Mouse (Mus musculus) liver, embryonic 16.5 days (tissue): ENCODE data around the gene Unc119b. TPM values are rescaled to one million over a fixed set of nuclear protein-coding genes. Genes with fewer than 3 reads are reported as not detected.
"Not testable (repeated sequence)": the region's sequence is repeated elsewhere in the genome, so short reads cannot be mapped to it uniquely, and the experiment has no call there.

Source experiments
- ATAC-seq: fragments of 200-750 bp; cut with Nextera tagmentation; 2 replicates; pipeline ENCODE4 v1.8.0; 2017; ENCODE audit warnings: low read depth, mild to moderate bottlenecking, moderate number of reproducible peaks, moderate library complexity
- H3K27ac ChIP-seq: fragments of 300-500 bp; sonication (generic); 2 replicates; pipeline ENCODE4 v1.5.1; 2014; ENCODE audit warnings: mild to moderate bottlenecking, low read length
- H3K27me3 ChIP-seq: fragments of 300-500 bp; sonication (generic); 2 replicates; pipeline ENCODE4 v1.6.1; 2014; ENCODE audit warnings: low read depth, low read length, mixed read lengths; ENCODE audit not compliant: control insufficient read depth, insufficient read depth
- H3K36me3 ChIP-seq: fragments of 300-500 bp; sonication (generic); 2 replicates; pipeline ENCODE4 v1.6.1; 2014; ENCODE audit warnings: mild to moderate bottlenecking; ENCODE audit not compliant: control insufficient read depth, insufficient read depth
- H3K4me1 ChIP-seq: fragments of 300-500 bp; sonication (generic); 2 replicates; pipeline ENCODE4 v1.6.1; 2014; ENCODE audit warnings: low read depth, low read length, mixed read lengths; ENCODE audit not compliant: control insufficient read depth
- H3K4me2 ChIP-seq: fragments of 300-500 bp; sonication (generic); 2 replicates; pipeline ENCODE4 v1.6.1; 2014; ENCODE audit warnings: low read depth, low read length, mixed read lengths
- H3K4me3 ChIP-seq: fragments of 300-500 bp; sonication (generic); 2 replicates; pipeline ENCODE4 v1.5.1; 2014; ENCODE audit warnings: low read depth, mild to moderate bottlenecking, low read length
- H3K9ac ChIP-seq: fragments of 300-500 bp; sonication (generic); 2 replicates; pipeline ENCODE4 v1.6.1; 2014; ENCODE audit warnings: low read depth, low read length
- H3K9me3 ChIP-seq: fragments of 300-500 bp; sonication (generic); replicated peaks from 2 replicates; pipeline ENCODE4 v1.6.1; 2016; ENCODE audit warnings: low read length; ENCODE audit not compliant: control insufficient read depth
- WGBS: fragments of 180-500 bp; shearing (Covaris S2); extraction: QIAGEN DNeasy Blood & Tissue Kit; methylation state at CpG from one replicate; pipeline ENCODE4 v1.1.7; 2014; ENCODE audit not compliant: insufficient replicate concordance; 5-methylcytosine and 5-hydroxymethylcytosine counted together
- polyA plus RNA-seq: library from polyadenylated mRNA; unstranded; fragments of >200 nt; fragmentation: Nextera tagmentation; extraction: Ambion mirVana; gene quantifications from 2 replicates; pipeline ENCODE4 v1.2.1, GENCODE M21; 2015

The Unc119b gene
- polyA plus RNA-seq, 1 experiment from 2014 or later: 8.1 TPM

DNA sequence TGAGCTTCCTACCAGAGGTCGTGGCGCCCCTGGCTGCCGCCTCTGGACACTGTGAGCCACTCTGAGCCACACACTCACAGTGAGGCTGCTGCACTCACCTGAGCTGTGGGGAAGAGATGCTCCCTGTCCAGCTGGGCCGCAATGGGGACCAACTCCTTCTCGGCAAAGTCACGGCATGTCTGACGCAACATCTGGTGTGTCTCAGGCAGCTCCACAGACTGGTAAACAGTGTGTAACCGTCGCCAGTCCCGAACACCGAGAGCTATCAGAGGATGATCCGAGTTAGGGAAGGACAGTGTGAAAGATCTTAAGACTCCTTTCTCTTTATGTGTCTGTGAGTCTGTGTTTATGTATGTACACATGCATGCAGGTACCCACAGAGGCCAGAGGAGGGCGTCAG, 17.3 kb downstream of the Unc119b start:
- Histone ChIP-seq H3K4me3 (no peak overlapping the region), H3K9ac (no peak overlapping the region), H3K27ac (no peak overlapping the region), H3K4me2 (no peak overlapping the region), H3K27me3 (no peaks in the 10 kb centered on the region), H3K9me3 (no peaks in the 10 kb centered on the region), H3K36me3 (no peaks in the 10 kb centered on the region), H3K4me1 (peaks cover 15% of the 10 kb centered on the region)
- 82% methylated on average over 13 of the region's 13 CpGs for WGBS
- ATAC-seq: no peak

DNA sequence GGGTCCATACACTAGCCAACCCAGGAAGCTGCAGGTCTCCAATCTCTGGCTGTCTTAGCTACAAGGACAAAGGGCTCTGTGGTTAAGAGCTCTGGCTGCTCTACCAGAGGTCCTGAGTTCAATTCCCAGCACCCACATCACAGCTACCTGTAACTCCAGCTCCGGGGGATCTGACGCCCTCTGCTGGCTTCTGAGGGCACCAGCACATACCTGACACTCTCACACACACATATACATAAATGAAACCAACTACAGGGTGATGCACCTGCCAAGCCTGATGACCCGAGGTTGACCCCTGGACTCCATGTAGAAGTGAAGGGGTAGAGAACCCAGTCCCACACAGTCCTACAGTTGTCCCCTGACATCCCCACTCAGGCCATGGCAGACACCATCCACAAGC, 18.3 kb downstream of the Unc119b start:
- Histone ChIP-seq H3K9me3 (no peaks in the 10 kb centered on the region), H3K36me3 (no peaks in the 10 kb centered on the region), H3K27me3 (no peaks in the 10 kb centered on the region), H3K9ac (no peak overlapping the region), H3K4me2 (no peak overlapping the region), H3K4me3 (no peak overlapping the region), H3K4me1 (peaks cover 15% of the 10 kb centered on the region), H3K27ac (no peak overlapping the region)
- no peak for ATAC-seq
- WGBS: 60% methylated on average over 3 of the region's 3 CpGs

DNA sequence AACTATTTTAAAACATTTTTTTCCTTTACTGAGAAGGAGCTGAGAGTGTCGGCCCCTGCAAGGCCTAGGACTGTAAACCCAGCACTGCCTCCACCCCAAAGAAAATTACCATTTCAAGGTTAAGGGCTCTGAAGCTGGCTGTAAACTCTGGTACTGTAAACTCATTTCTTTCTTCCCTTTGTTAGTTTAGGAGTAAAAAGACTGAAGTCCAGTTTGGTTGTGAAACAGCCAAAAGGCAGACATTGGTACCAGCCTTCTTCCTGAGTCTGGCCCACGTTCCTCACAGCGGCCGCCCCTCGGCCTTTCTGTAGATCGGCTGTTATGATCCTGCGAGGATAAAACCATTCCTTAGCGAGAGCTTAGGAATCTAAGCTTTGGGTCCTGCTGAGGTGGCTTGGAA, 20.3 kb downstream of the Unc119b start:
- no peak for ATAC-seq
- Histone ChIP-seq H3K9me3 (no peaks in the 10 kb centered on the region), H3K4me2 (no peak overlapping the region), H3K36me3 (no peaks in the 10 kb centered on the region), H3K27ac (no peak overlapping the region), H3K4me3 (no peak overlapping the region), H3K4me1 (peaks cover 13% of the 10 kb centered on the region), H3K9ac (no peak overlapping the region), H3K27me3 (no peaks in the 10 kb centered on the region)
- WGBS: 78% methylated on average over 8 of the region's 8 CpGs

DNA sequence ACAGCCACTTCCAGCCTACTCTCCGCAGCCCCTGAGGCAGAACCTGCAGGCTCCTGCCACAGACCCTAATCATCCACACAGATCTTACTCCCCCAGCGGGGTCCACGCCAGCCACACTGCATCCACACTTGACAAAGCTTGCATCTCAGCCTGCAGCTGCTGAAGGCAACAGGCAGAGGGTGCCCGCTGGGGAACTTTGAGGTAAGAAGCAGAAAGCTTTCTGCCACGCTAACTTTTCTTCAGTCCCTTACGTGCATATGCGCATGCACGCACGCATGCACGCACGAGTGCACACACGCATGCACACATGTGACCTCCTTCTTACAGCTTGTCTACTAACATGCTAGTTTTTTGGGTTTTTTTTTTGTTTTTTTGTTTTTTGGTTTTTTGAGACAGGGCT, 21.5 kb downstream of the Unc119b start:
- ATAC-seq: no peak
- 83% methylated on average over 12 of the region's 12 CpGs for WGBS

DNA sequence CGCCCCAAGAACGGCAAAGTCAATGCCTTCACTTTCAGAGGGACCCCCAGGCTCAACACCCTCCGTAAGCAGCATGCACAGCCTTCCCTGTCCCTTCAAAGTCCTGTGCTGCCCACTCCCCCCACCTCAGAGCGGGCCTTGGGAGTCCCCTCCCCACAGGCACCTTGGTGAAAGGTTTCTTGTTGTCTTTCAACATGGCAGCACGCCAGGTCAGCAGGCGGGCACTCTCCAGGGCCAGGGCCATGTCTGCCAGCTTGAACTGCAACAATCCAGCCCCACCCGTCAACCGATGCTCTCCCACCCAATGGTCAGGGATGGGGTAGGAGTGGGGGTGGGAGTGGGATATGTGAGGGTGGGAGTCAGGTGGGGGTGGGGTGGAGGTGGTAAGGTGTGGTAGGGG, 23.6 kb downstream of the Unc119b start:
- H3K4me1 ChIP-seq: no peaks in the 10 kb centered on the region
- no peak overlapping the region for H3K4me3 ChIP-seq
- no peaks in the 10 kb centered on the region; the same call in 1 of the 2 replicates for H3K36me3 ChIP-seq
- no peak overlapping the region for H3K27ac ChIP-seq
- no peaks in the 10 kb centered on the region for H3K27me3 ChIP-seq
- H3K9ac ChIP-seq: no peak overlapping the region
- H3K4me2 ChIP-seq: no peak overlapping the region
- 81% methylated on average over 8 of the region's 8 CpGs for WGBS
- ATAC-seq: no peak
- H3K9me3 ChIP-seq: no peaks in the 10 kb centered on the region

More for the DNA sequence above, 21.5 kb downstream of the Unc119b start:
- H3K27me3 ChIP-seq: no peaks in the 10 kb centered on the region
- H3K4me1 ChIP-seq: peaks cover under 1% of the 10 kb centered on the region; the same call in 1 of the 2 replicates
- no peaks in the 10 kb centered on the region for H3K9me3 ChIP-seq
- H3K36me3 ChIP-seq: no peaks in the 10 kb centered on the region
- no peak overlapping the region for H3K9ac ChIP-seq
- no peak overlapping the region for H3K4me2 ChIP-seq
- no peak overlapping the region for H3K4me3 ChIP-seq
- no peak overlapping the region for H3K27ac ChIP-seq

DNA sequence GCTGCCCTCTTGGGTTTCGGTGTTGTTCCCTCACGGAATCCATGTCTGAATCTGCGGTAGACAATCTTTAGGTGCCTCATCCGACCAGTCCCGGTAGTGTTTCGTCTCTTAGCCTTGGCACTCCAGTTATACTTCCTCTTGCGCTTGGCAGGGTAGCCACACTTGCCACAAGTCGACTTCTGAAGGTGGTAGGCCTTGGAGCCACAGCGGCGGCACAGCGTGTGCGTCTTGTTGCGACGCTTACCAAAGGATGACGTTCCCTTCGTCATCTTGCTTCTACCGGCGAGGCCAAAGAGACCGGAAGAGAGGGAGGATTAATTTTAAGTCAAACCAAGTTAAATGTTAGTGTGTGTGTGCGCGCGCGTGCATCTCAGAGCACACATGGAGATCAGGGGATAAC, 31.5 kb downstream of the Unc119b start:
- H3K4me2 ChIP-seq, ATAC-seq, H3K9ac ChIP-seq, H3K36me3 ChIP-seq, H3K27ac ChIP-seq, H3K4me3 ChIP-seq, H3K9me3 ChIP-seq, H3K27me3 ChIP-seq, H3K4me1 ChIP-seq: not testable (repeated sequence)
- WGBS: 87% methylated on average over 23 of the region's 23 CpGs

DNA sequence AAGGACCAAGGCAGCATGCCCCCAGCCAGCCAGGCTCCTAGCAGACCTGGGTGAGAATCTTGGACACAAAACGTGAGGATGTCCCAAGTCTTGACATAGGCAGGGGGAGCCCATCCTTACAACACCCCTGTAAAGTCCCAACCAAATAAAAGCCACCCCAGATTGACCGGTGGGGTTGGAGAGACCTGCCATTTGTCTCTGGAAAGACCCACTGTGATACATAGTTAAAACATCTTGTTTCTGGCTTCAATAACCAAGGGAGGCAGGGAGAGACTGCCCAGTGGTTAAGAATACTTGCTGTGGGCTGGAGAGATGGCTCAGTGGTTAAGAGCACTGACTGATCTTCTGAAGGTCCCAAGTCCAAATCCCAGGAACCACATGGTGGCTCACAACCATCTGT, 32.5 kb downstream of the Unc119b start:
- no peak for ATAC-seq
- Histone ChIP-seq H3K9me3 (no peaks in the 10 kb centered on the region), H3K27ac (no peak overlapping the region), H3K4me1 (no peaks in the 10 kb centered on the region), H3K36me3 (peaks cover 20% of the 10 kb centered on the region), H3K4me2 (no peak overlapping the region), H3K4me3 (no peak overlapping the region), H3K27me3 (no peaks in the 10 kb centered on the region), H3K9ac (no peak overlapping the region)
- WGBS: 80% methylated on average over 2 of the region's 2 CpGs

DNA sequence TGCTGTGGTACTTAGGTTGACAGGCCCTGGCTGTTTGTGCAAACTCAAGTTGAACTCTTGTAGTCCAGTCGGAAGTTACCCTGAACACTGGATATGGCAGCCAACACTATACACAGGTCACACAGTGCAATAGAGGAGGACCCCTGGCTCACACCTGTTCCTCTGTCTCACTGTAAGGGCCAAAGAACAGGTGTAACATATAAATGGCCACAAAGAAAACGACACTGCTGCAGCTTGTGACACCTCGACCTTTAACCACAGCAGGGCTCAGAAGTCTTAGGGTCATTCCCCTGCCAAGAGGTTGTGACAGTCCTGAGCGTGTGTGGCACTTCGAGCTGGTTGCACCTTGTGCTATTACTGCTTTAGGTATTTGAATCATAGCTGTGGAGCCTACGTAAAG, 34.3 kb downstream of the Unc119b start:
- Histone ChIP-seq H3K27ac (no peak overlapping the region), H3K4me1 (no peaks in the 10 kb centered on the region), H3K4me2 (no peak overlapping the region), H3K9me3 (no peaks in the 10 kb centered on the region), H3K9ac (no peak overlapping the region), H3K36me3 (peaks cover 35% of the 10 kb centered on the region), H3K27me3 (no peaks in the 10 kb centered on the region), H3K4me3 (no peak overlapping the region)
- peak; percentile 39 for ATAC-seq
- WGBS: 67% methylated on average over 6 of the region's 6 CpGs

DNA sequence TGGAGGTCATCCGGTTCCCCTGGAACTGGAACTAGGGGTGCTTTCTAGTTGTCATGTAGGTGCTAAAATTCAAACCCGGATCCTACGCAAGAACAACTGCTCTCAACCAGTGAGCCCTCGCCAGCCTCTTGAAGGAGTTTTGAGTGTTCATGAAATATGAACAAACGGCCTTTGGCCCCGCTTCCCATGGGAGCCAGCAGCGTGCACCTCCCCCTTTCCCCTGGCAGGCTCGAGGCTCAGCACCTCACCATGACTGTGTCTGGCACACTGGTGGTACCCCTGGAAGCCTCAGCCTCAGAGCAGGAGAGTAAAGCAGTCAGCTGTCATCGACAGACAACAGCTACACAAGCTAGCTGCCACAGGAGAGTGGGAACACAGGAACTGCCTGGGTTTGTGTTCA, 34.8 kb downstream of the Unc119b start:
- WGBS: 76% methylated on average over 9 of the region's 9 CpGs
- Histone ChIP-seq H3K27ac (no peak overlapping the region), H3K9ac (no peak overlapping the region), H3K27me3 (no peaks in the 10 kb centered on the region), H3K4me1 (no peaks in the 10 kb centered on the region), H3K4me2 (no peak overlapping the region), H3K9me3 (no peaks in the 10 kb centered on the region), H3K4me3 (no peak overlapping the region), H3K36me3 (peaks cover 40% of the 10 kb centered on the region)
- ATAC-seq: no peak
